12 mouse cellular contexts compared by ENCODE assay signal in the genomic region with DNA sequence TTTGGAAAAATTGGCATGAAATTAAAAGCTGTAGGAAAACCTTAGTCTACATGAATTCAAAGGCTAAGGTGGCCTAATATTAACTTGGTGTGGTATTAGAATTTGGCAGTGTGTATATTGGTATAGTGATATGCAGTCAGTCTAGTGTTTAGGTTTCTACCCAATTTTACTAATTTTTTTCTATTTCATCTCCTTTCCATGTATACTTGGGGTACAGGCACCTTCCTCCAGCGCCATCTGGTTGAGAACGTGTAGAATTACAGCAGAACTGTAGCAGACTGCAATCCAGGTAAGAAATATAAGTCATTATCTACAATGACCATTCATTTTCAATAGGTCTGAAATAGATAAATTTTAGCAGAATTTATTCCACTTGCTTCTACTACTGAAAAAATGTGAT.
DNase-seq lines count a peak whose midpoint lies in the region; ATAC-seq and TF ChIP-seq lines count a peak whose summit lies in the region.
"Had no signal": no experiment of that assay in that cellular context is flagged by ENCODE, and none has a peak within 500 bp of the region (broad histone marks: within the 10 kb centered on the region; RNA-seq: fewer than 3 reads in every experiment).

No protein-coding gene starts in this region.

- WGBS in heart, adult 2 months: 0% methylated on average over 2 of the region's 2 CpGs
- WGBS in midbrain, embryonic 12.5 days: 0% methylated on average over 2 of the region's 2 CpGs
- 0% methylated on average over 2 of the region's 2 CpGs for WGBS in midbrain, embryonic 11.5 days
- 2% methylated on average over 2 of the region's 2 CpGs for WGBS in midbrain, postnatal 0 days

- H3K79me2 ChIP-seq in heart, adult 2 months (replicated peaks; ENCODE audit: control insufficient read depth, insufficient read depth, low read length): no peaks in the 10 kb centered on the region

- TF ChIP-seq EP300 in heart, adult 2 months (IDR thresholded peaks at IDR 0.05; ENCODE audit: insufficient read depth, low read depth, low read length): no peak

- no peaks in the 10 kb centered on the region for H3K27me3 ChIP-seq in heart, adult 2 months (ENCODE audit: control insufficient read depth, insufficient read depth, low read length)
- no peaks in the 10 kb centered on the region for H3K27me3 ChIP-seq in midbrain, embryonic 12.5 days
- H3K27me3 ChIP-seq in midbrain, embryonic 11.5 days (ENCODE audit: control insufficient read depth, insufficient read depth, low read length): no peaks in the 10 kb centered on the region
- peaks cover 15% of the 10 kb centered on the region for H3K27me3 ChIP-seq in Patski
- no peaks in the 10 kb centered on the region for H3K27me3 ChIP-seq in midbrain, postnatal 0 days (ENCODE audit: insufficient read depth, low read length)

- H3K9ac ChIP-seq in heart, adult 2 months (ENCODE audit: low read depth, low read length): no peak overlapping the region
- H3K9ac ChIP-seq in midbrain, embryonic 12.5 days (replicated peaks): no peak overlapping the region
- H3K9ac ChIP-seq in midbrain, embryonic 11.5 days (ENCODE audit: low read length): no peak overlapping the region
- no peak overlapping the region for H3K9ac ChIP-seq in midbrain, postnatal 0 days (replicated peaks; ENCODE audit: low read length, poor library complexity, severe bottlenecking)

- in situ Hi-C loops in Patski (cut with MboI; ENCODE audit: low pct_unique_long_range_greater_than_20kb): no loop called here

- no peak overlapping the region for H3K4me3 ChIP-seq in heart, adult 2 months
- H3K4me3 ChIP-seq in midbrain, embryonic 12.5 days: no peak overlapping the region
- no peak overlapping the region for H3K4me3 ChIP-seq in midbrain, embryonic 11.5 days (ENCODE audit: low read depth, low read length)
- H3K4me3 ChIP-seq in midbrain, postnatal 0 days (ENCODE audit: low read depth, low read length): no peak overlapping the region
- H3K4me3 ChIP-seq: heart, embryonic 10.5 days had no signal

- intact Hi-C loops in heart, adult 2 months (cut with DNase I): loop anchor here (2.0 kb wide), 1 partner anchor 240 kb away; no protein-coding TSS in a partner anchor

- CTCF ChIA-PET in Patski (lab: Charles Lee): interaction anchor here (1.5 kb wide), 1 partner anchor 201 kb away, joined by 3 read pairs; no protein-coding TSS in a partner anchor

- no peaks in the 10 kb centered on the region for H3K36me3 ChIP-seq in heart, adult 2 months (ENCODE audit: control insufficient read depth, insufficient read depth, low read length)
- H3K36me3 ChIP-seq in midbrain, embryonic 12.5 days: no peaks in the 10 kb centered on the region
- H3K36me3 ChIP-seq in midbrain, embryonic 11.5 days (ENCODE audit: control insufficient read depth, insufficient read depth, low read length): no peaks in the 10 kb centered on the region
- peaks cover 14% of the 10 kb centered on the region for H3K36me3 ChIP-seq in midbrain, postnatal 0 days (ENCODE audit: insufficient read depth, low read length)
- H3K36me3 ChIP-seq: heart, embryonic 10.5 days had no signal

- POLR2A ChIA-PET in Patski (lab: Charles Lee): no interaction called here

- no peaks in the 10 kb centered on the region for H3K4me1 ChIP-seq in heart, adult 2 months (ENCODE audit: control insufficient read depth, insufficient read depth, low read length)
- H3K4me1 ChIP-seq in midbrain, embryonic 12.5 days: no peaks in the 10 kb centered on the region
- H3K4me1 ChIP-seq in midbrain, embryonic 11.5 days (ENCODE audit: control insufficient read depth, insufficient read depth, low read length): no peaks in the 10 kb centered on the region
- no peaks in the 10 kb centered on the region for H3K4me1 ChIP-seq in midbrain, postnatal 0 days (ENCODE audit: insufficient read depth, low read length)
- H3K4me1 ChIP-seq: heart, embryonic 10.5 days had no signal

- peak; percentile 49; the same call in 1 of the 2 replicates for ATAC-seq in midbrain, embryonic 12.5 days (ENCODE audit: low FRiP score, low read depth)
- no peak for ATAC-seq in midbrain, embryonic 11.5 days (ENCODE audit: low FRiP score)
- ATAC-seq in Patski: no peak
- 0 out of 2 replicates have a peak, but pooled peaks have one; percentile 23 for ATAC-seq in midbrain, postnatal 0 days (ENCODE audit: low FRiP score)
- ATAC-seq: inflammation-experienced regulatory T-cells, adult 6 months had no signal

- H3K4me2 ChIP-seq in midbrain, embryonic 12.5 days (replicated peaks): no peak overlapping the region
- no peak overlapping the region for H3K4me2 ChIP-seq in midbrain, embryonic 11.5 days
- no peak overlapping the region for H3K4me2 ChIP-seq in midbrain, postnatal 0 days (ENCODE audit: low read depth, low read length, poor library complexity, severe bottlenecking)

- DNase-seq in heart, adult 2 months: no peak
- no peak for DNase-seq in heart, adult 11 months
- DNase-seq in midbrain, embryonic 11.5 days (ENCODE audit: low spot score, missing footprints): no peak
- DNase-seq in Patski (ENCODE audit: low read depth, low spot score): no peak
- DNase-seq in midbrain, postnatal 0 days (ENCODE audit: low spot score): peak; percentile 28
- DNase-seq in spleen, adult 12 weeks (ENCODE audit: low spot score): no peak
- DNase-seq in heart, adult 8-10 months (ENCODE audit: low spot score): no peak
- DNase-seq: adrenal gland, postnatal 36 days; thymus, postnatal 14 days had no signal

- no peak for TF ChIP-seq POLR2A in heart, adult 2 months (IDR thresholded peaks at IDR 0.05; ENCODE audit: insufficient read depth, low read depth, low read length)

- TF ChIP-seq CTCF in heart, adult 2 months (IDR thresholded peaks at IDR 0.05): peak; percentile 75
- TF ChIP-seq CTCF in Patski (IDR thresholded peaks at IDR 0.05): peak; percentile 28
- TF ChIP-seq CTCF in midbrain, postnatal 0 days (IDR thresholded peaks at IDR 0.05): peak; percentile 84

- H3K9me3 ChIP-seq in midbrain, embryonic 12.5 days: no peaks in the 10 kb centered on the region
- no peaks in the 10 kb centered on the region for H3K9me3 ChIP-seq in midbrain, embryonic 11.5 days (ENCODE audit: control insufficient read depth, low read length)
- H3K9me3 ChIP-seq in midbrain, postnatal 0 days (ENCODE audit: low read length): no peaks in the 10 kb centered on the region
- H3K9me3 ChIP-seq: heart, embryonic 10.5 days had no signal

- no peak overlapping the region for H3K27ac ChIP-seq in heart, adult 2 months
- H3K27ac ChIP-seq in midbrain, embryonic 12.5 days (replicated peaks): no peak overlapping the region
- no peak overlapping the region for H3K27ac ChIP-seq in midbrain, embryonic 11.5 days (ENCODE audit: low read depth, low read length)
- H3K27ac ChIP-seq in midbrain, postnatal 0 days (ENCODE audit: low read depth, low read length): no peak overlapping the region
- H3K27ac ChIP-seq: heart, embryonic 10.5 days had no signal

Comparison
In these comparisons a context has a peak if more than half of its experiments do, and no peak if none do; other contexts are left out.
1. ATAC-seq: peak in midbrain, embryonic 12.5 days (single experiment) and midbrain, postnatal 0 days (single experiment); none in midbrain, embryonic 11.5 days (single experiment) and Patski (single experiment).
2. CTCF ChIP-seq: peak in every context shown above with its lines; median percentile 84 in midbrain, postnatal 0 days; 75 in heart, adult 2 months; 28 in Patski.